Mouse (Mus musculus): ENCODE results near the gene Vamp4.

The Vamp4 gene

GRCm38 (mm10) chr1:162570260-162570748 lies at the start of gene Vamp4:
Vamp4 (plus strand) TSS chr1:162570515.
- in situ Hi-C loops (cut with MboI, MseI) = loop anchor here in 1 of 2 experiments (25.0 kb wide), 1 partner anchor 1367 kb away; the partner anchor contains the start of gene Scyl3

- in situ Hi-C loops (cut with MboI, MseI) = loop anchor here (10.0 kb wide), 2 partner anchors 165 to 1205 kb away; no protein-coding TSS in a partner anchor
Measured at GRCm38 (mm10) chr1:162529651-162530050, 40.7 kb upstream of the Vamp4 start.

- in situ Hi-C loops (cut with MboI, MseI) = loop anchor here in 1 of 2 experiments (10.0 kb wide), 1 partner anchor 166 kb away; no protein-coding TSS in a partner anchor
Measured at GRCm38 (mm10) chr1:162530666-162531065, 39.6 kb upstream of the Vamp4 start.

- in situ Hi-C loops (cut with MboI, MseI) = loop anchor here in 1 of 2 experiments (10.0 kb wide), 1 partner anchor 167 kb away; no protein-coding TSS in a partner anchor
Measured at GRCm38 (mm10) chr1:162531584-162531983, 38.7 kb upstream of the Vamp4 start.

- in situ Hi-C loops (cut with MboI, MseI) = loop anchor here in 1 of 2 experiments (10.0 kb wide), 1 partner anchor 168 kb away; no protein-coding TSS in a partner anchor
Measured at GRCm38 (mm10) chr1:162532330-162532729, 38.0 kb upstream of the Vamp4 start.

- in situ Hi-C loops (cut with MboI, MseI) = loop anchor here in 1 of 2 experiments (10.0 kb wide), 1 partner anchor 169 kb away; no protein-coding TSS in a partner anchor
Measured at GRCm38 (mm10) chr1:162533766-162534560, 36.4 kb upstream of the Vamp4 start.

GRCm38 (mm10) chr1:162543231-162543630 lies 27.1 kb upstream of the Vamp4 start:
- in situ Hi-C loops (cut with MboI, MseI) = no loop called here

- in situ Hi-C loops (cut with MboI, MseI) = no loop called here
Measured at GRCm38 (mm10) chr1:162547607-162548006, 22.7 kb upstream of the Vamp4 start.

- in situ Hi-C loops (cut with MboI, MseI) = no loop called here
Measured at GRCm38 (mm10) chr1:162548016-162548916, 22.0 kb upstream of the Vamp4 start, which contains the start of gene Mettl13. Mettl13 (minus strand) TSS chr1:162548551.

GRCm38 (mm10) chr1:162548917-162549613 lies 21.2 kb upstream of the Vamp4 start:
- in situ Hi-C loops (cut with MboI, MseI) = no loop called here

GRCm38 (mm10) chr1:162549615-162550283 lies 20.6 kb upstream of the Vamp4 start:
- in situ Hi-C loops (cut with MboI, MseI) = loop anchor here in 1 of 2 experiments (25.0 kb wide), 1 partner anchor 1388 kb away; the partner anchor contains the start of gene Scyl3

GRCm38 (mm10) chr1:162552956-162553355 lies 17.4 kb upstream of the Vamp4 start:
- in situ Hi-C loops (cut with MboI, MseI) = loop anchor here in 1 of 2 experiments (25.0 kb wide), 1 partner anchor 1384 kb away; the partner anchor contains the start of gene Scyl3

- in situ Hi-C loops (cut with MboI, MseI) = loop anchor here in 1 of 2 experiments (25.0 kb wide), 1 partner anchor 1383 kb away; the partner anchor contains the start of gene Scyl3
Measured at GRCm38 (mm10) chr1:162554193-162554592, 16.1 kb upstream of the Vamp4 start.

- in situ Hi-C loops (cut with MboI, MseI) = loop anchor here in 1 of 2 experiments (25.0 kb wide), 1 partner anchor 1374 kb away; the partner anchor contains the start of gene Scyl3
Measured at GRCm38 (mm10) chr1:162563236-162563635, 7.1 kb upstream of the Vamp4 start.

GRCm38 (mm10) chr1:162564992-162565391 lies 5.3 kb upstream of the Vamp4 start:
- in situ Hi-C loops (cut with MboI, MseI) = loop anchor here in 1 of 2 experiments (25.0 kb wide), 1 partner anchor 1372 kb away; the partner anchor contains the start of gene Scyl3

- in situ Hi-C loops (cut with MboI, MseI) = loop anchor here in 1 of 2 experiments (25.0 kb wide), 1 partner anchor 1370 kb away; the partner anchor contains the start of gene Scyl3
Measured at GRCm38 (mm10) chr1:162567351-162567750, 3.0 kb upstream of the Vamp4 start.

GRCm38 (mm10) chr1:162570931-162571601 lies 751 bp downstream of the Vamp4 start:
- in situ Hi-C loops (cut with MboI, MseI) = loop anchor here in 1 of 2 experiments (25.0 kb wide), 1 partner anchor 1366 kb away; the partner anchor contains the start of gene Scyl3

GRCm38 (mm10) chr1:162575098-162575497 lies 4.8 kb downstream of the Vamp4 start:
- in situ Hi-C loops (cut with MboI, MseI) = no loop called here

- in situ Hi-C loops (cut with MboI, MseI) = no loop called here
Measured at GRCm38 (mm10) chr1:162582884-162583283, 12.6 kb downstream of the Vamp4 start.
